Mouse (Mus musculus): ENCODE measurements around the gene Trim28. TPM values are rescaled to one million over a fixed set of nuclear protein-coding genes. Genes with fewer than 3 reads are reported as not detected.

The Trim28 gene
- total RNA-seq, 4 experiments from 2014 or later, result 244 to 272 (median 252) TPM

- DNase-seq (ENCODE audit: low spot score in 2 of 2), result no peak
Measured at GRCm38 (mm10) chr7:12998053-12998452, 861 bp upstream of the Trim28 start, which contains the start of gene Slc27a5. Gene Slc27a5, minus strand, starts transcription at chr7:12998192.

DNA sequence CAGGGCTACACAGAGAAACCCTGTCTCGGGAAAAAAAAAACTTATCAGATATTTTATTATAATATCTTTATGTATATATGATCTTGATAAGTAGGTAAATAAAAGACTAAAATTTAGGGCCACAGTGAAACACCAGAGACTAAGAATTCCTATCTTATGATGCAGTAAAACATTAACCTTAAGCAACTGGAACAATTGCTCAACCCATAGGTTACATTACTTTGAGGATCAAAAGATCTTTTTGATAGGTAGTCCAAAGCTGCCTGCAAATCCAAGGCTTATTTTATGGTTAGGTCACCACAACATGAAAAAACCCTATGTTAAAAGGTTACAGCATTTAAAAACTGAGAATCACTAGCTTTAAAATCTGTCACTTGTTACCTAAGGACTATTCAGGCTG is 2.7 kb downstream of the Trim28 start:
- DNase-seq (ENCODE audit: low spot score in 2 of 2), result no peak

DNA sequence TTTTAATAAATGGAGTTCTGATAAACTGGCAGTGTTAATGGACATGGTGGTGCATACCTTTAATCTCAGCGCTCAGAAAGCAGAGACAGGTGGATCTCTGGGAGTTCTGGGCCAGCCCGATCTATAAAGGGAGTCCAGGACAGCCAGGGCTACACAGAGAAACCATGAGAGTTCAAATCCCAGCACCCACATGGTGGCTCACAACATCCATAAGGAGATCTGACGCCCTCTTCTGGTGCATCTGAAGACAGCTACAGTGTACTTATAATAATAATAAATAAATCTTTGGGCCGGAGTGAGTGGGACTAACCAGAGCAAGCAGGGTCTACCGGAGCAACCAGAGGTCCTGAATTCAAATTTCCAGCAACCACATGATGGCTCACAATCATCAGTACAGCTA is 4.5 kb downstream of the Trim28 start:
- no peak for DNase-seq (ENCODE audit: low spot score in 2 of 2)

DNA sequence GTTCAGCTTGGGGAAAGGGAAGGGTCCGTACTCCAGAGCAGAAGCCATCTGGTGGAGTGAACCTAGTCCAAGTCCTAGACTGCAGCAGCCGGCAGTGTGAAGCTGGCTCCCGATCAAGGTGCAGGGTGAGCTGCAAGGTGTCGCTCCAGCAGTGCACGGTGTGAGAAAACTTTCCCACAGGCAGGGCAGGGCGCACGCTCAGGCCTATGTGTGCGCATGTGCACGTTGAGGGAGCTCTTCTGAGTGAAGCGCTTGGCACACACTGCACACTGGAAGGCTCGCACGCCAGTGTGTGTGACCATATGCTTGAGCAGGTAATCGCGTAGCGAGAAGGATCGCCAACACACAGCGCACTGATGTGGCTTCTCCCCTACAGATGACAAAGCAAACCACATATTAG is 7.1 kb downstream of the Trim28 start:
- no peak for DNase-seq (ENCODE audit: low spot score in 2 of 2)

GRCm38 (mm10) chr7:13006531-13006930 is 7.6 kb downstream of the Trim28 start:
- no peak for DNase-seq (ENCODE audit: low spot score in 2 of 2)

DNA sequence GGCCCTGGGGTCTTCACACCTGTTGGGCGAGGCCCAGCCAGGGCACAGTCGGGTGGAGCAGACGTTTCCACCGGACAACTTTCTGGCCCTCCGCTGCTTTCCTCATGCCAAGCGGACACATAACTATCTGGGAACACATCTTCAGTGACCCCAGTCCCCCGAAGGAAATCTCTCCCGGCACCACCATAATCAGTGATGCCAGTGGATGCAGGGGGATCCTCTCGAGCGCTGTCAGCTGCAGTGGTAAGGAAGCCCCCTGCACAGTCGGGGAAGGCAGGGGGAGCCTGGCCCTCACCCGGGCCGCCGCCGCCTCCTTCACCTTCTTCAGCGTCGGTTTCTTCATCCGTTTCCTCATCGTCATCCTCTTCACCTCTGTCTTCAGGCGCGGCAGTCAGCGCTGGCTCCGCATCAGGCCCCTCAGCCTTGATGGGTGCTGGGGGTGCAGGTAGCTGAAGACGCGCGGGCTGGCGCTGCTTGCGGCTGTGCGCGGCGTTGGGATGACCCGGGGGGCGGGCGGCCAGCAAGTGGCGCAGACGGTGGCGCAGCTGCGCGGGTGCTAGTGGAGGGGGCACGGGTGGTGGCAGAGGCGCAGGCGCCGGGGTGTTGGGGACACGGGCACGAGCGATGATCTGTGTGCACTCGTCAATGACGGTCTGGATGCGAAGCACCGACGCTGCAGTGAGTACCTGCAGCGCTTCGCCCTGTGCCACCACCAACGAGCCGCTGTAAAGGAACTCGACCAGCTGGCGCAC is 8.6 kb downstream of the Trim28 start:
- DNase-seq (ENCODE audit: low spot score in 2 of 2), result no peak

GRCm38 (mm10) chr7:13009143-13010004 is 10.5 kb downstream of the Trim28 start:
- DNase-seq (ENCODE audit: low spot score in 2 of 2), result peak; percentile 93 to 94

DNA sequence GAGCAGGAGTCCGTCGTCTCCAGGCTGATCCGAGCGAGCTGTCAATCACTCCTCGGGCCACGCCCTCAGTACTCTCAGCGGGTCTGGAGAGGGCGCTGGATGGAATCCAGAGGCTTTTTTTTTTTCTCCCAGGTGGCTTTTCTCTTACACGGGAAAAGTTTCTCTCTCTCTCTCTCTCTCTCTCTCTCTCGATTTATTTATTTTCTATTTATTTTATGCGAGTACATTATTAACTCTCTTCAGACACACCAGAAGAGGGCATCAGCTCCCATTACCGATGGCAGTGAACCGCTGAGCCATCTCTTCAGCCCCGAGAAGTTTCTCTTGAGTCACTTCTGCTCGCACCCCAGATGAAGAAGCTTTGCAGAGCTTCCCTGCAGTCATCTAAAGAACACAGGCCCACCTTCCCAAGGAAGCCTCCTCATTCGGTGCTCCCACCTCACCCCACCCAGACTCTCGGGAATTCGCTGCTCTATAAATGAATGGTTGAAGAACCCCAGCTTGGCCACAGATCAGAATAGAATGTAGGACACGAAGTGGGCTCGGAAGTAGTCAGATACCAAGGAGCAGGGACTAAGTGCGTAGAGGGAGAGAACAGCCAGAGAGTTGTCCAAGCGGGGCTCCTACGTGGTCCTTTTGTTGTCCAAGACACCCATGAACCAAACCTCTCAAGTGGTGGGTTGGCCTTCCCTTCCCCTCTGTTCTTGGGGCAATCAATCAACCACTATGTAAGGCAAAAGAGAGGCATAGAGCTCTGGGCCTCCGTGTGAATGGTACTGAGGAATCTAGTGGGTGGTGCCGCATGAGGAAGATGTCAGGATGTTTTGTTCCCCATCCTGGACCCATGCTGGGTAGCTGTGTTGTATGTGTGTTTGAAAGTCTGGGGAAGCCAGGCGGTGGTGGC is 11.3 kb downstream of the Trim28 start, which contains the start of gene Zbtb45:
Gene Zbtb45, minus strand, starts transcription at position 30 of the 904 bp plus-strand sequence.
- DNase-seq (ENCODE audit: low spot score in 2 of 2), result no peak

DNA sequence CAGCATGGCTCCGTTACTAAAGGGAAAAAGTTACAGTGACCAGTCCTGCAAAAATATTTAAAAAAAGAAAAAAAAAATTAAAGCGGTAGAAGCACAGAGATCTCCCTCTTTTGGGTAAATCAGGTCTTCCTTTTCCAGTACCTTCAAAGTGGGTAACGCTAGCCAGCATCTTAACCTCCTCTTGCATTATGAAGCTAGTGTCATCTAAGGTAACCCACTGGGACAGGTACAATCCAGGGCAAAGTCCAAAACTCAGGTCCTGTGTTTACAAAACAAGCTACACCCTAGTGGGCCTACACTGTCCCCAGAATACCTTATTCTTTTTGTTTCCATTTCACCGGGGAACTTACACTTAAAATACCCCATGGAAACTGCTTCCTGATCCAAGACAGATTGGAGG is 14.8 kb downstream of the Trim28 start:
- no peak for DNase-seq (ENCODE audit: low spot score in 2 of 2)

GRCm38 (mm10) chr7:13014275-13014839 is 15.4 kb downstream of the Trim28 start:
- DNase-seq (ENCODE audit: low spot score in 2 of 2), result no peak

- no peak for DNase-seq (ENCODE audit: low spot score in 2 of 2)
Measured at GRCm38 (mm10) chr7:13015217-13015616, 16.3 kb downstream of the Trim28 start.

- DNase-seq (ENCODE audit: low spot score in 2 of 2), result peak in 1 of 2 experiments; percentile 26
Measured at GRCm38 (mm10) chr7:13022773-13023535, 24.0 kb downstream of the Trim28 start.

DNA sequence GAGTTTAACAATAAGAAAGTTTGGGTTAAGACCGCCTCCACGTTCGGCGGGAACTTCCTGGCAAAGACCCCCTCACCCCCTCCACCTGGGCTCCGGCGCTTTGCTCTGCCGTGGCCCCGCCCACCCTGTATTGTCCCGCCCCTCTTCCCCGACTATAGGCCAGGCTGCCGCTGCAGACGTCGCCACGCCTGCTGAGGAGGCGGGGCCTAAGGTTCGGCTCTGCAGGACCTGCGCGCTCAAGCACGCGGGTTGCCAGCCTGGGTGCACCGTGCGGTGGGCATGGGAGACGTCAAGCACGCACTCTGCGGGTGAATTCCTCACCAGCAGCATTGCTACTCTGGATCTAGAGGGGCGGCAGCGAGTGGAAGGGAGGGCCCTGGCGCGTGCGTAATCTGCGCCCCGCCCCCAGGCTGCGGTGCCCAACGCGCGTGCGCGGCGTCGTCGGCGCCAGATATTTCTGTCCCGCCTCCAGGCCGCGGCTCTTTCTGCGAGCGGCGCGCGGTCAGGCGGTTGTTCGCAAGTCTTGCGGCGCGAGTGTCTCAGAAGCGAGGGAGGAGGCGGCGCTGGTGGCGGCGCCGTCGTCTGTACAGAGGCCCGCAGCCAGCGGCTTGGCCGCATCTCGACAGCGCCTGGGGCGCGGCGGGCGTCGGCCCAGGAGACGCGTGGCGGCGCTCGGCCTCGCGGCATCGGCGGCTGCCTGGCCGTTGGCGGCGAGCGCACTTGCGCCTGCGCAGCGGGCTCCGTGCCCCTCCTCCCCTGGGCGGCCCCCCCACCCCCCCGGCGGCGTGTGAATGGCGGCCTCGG is 25.2 kb downstream of the Trim28 start:
- DNase-seq (ENCODE audit: low spot score in 2 of 2), result peak; percentile 92 to 96

DNA sequence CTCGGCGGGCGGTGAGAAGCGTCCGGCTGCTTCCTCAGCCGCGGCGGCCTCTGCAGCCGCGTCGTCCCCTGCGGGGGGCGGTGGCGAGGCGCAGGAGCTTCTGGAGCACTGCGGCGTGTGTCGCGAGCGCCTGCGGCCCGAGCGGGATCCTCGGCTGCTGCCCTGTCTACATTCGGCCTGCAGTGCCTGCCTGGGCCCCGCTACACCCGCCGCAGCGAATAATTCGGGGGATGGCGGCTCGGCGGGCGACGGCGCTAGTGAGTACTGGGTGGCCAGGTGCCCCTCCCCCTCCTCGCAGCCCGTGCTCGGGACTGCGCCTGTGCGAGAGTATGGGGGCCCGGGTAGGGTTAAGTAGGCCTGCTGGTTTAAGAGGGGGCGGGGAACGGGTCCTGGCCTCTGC is 25.9 kb downstream of the Trim28 start:
- DNase-seq (ENCODE audit: low spot score in 2 of 2), result peak; percentile 78 to 79

DNA sequence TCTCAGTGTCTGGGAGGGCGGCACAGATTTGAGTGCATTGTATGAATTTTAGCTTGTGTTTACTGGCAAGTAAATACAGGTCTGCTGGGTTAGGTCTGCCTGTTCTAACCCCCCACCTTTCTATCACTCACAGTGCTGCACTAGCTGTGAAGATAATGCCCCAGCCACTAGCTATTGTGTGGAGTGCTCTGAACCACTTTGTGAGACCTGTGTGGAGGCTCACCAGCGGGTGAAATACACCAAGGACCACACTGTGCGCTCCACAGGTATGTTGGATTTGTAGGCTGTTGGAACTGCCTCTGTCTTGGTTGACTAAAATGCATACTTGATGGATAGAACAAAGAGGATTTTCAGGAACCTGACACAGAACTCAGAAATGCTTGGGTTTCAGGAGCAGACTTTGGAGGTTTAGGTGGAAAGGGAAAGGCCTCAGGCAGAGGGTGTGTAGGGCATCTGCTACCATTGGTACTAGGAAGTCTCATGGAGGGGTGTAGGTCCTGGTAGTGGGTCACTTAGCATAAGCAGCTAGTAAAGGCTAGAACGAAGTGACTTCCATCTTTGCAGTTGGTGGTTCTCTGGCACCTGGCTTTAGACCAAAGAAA is 26.7 kb downstream of the Trim28 start:
- no peak for DNase-seq (ENCODE audit: low spot score in 2 of 2)

DNA sequence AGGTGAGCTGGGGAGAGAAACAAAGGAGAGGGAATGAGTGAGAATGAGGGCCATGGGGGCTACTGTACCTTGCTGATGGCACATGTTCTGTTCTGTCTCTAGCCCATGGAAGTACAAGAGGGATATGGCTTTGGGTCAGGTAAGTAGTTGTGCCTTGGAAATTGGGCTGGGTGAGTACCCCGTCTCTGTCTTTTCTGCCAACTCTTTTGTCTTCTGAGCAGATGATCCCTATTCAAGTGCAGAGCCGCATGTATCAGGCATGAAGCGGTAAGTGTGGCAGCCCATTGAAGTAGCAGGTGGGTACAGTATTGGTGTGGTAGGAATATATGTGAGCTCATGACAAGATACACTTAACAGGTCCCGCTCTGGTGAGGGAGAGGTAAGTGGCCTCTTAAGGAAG is 30.1 kb downstream of the Trim28 start:
- DNase-seq (ENCODE audit: low spot score in 2 of 2), result no peak

- DNase-seq (ENCODE audit: low spot score in 2 of 2), result no peak
Measured at GRCm38 (mm10) chr7:13031069-13031468, 32.2 kb downstream of the Trim28 start.

DNA sequence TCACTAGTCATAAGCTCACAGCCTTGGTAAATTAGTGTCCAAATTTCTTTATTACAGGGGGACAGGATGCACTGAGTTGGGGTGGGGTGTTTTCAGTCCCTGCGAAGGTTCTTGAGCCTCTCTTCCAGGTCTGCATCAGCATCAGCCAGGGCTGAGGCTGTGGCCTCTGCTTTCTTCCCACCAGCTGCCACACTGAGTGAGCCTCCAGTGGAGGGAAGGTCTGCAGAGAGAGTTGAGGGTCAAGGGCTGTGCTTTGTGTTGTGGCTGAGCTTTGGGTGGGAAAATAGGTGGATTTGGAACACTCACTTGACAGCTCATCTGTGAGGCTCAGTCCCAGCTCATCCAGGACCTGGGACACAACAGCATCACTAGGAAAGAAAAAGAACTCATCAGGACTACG is 33.1 kb downstream of the Trim28 start:
- no peak for DNase-seq (ENCODE audit: low spot score in 2 of 2)

GRCm38 (mm10) chr7:13032541-13032940 is 33.6 kb downstream of the Trim28 start:
- no peak for DNase-seq (ENCODE audit: low spot score in 2 of 2)

All from layer of hippocampus, adult 8-10 months (tissue).